Mouse (Mus musculus): Measurements from ENCODE around the gene Loxl1.
"Not testable (repeated sequence)": the region's sequence is repeated elsewhere in the genome, so short reads cannot be mapped to it uniquely, and the experiment has no call there.

- TF ChIP-seq CTCF (IDR thresholded peaks at IDR 0.05): peak; percentile 18; the same call in 1 of the 2 replicates
- not testable (repeated sequence) for TF ChIP-seq POLR2A, EP300 (IDR thresholded peaks at IDR 0.05; ENCODE audit: insufficient read depth, low read depth, low read length)
These were observed 41.4 kb downstream of the Loxl1 start for GRCm38 (mm10) chr9:58271551-58271950.

Measured in heart, adult 2 months (tissue).